Mouse (Mus musculus): ENCODE results near the gene Cdc34.
A peak's percentile ranks its signal among the peaks of the same experiment; 100 is the strongest.

The Cdc34 gene

DNA sequence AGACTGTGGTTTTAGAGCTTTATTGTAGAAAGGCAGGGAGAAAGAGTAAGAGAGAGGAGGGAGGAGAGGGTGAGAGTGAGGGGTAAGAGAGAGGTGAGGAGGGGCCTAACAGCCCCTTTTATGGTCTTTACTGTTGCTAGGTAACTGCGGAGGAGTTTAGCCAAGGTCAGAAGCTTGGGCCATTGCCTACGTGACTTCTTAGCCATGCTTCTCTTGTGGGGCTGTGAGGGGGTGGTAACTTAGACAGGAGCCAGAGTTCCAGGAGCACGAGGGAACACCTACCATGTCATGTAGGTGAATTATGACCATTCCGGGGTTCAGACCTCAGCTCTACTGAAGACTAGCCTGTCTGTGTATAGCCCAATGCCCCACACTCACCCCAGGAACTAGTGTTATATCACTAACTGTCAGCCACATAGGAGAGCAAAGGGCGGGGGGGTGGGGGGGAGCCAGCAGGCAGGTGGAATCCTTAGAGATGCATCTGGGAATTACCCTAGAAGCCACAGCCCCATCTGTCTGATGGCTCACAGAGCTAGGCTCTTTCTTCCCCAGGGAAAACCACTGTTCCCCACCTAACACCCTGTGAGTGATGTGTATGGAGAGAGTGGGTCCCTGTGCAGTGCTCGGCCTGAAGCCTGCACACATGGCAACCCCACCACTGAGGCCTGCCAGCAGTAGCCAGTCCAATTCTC, 10.5 kb upstream of the Cdc34 start:
- peak; percentile 35 for DNase-seq

DNA sequence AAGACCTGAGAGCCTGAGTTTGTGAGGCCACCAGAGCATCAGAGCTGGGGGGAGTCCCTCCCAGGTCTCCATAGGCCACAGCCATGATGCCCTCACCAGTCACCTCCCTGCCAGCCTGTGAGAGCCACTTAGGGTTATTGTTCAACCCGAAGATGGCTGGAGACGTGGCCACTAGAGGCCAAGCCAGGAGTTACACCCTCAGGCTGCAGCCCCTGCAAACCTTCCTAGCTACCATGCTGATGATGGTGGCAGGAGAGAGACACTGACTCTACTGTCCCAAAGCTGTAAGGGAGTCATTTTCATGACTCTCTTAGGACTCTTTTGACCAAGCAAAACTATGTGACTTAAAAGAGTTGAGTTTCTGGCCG, 9.9 kb upstream of the Cdc34 start:
- peak; percentile 39 for DNase-seq

DNA sequence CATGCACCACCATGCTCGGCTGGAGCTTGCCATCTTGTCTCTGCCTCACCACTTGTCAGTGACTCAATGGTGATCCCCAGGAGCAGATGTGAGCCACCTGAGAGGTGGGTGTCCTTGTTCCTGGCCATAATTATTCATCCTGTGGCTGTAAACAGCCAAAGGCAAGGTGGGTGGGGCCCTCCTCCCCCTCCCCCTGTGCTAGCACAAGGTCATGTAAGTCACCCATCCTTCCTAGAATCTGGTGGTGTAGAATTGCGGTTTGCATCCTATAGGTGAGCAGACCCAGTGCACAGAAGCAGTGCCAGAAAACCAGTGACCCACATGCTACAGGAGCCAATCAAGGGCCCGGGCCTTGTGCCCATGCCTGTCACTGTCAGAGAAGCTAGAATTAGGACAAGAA, 8.9 kb upstream of the Cdc34 start:
- DNase-seq = peak; percentile 47

DNA sequence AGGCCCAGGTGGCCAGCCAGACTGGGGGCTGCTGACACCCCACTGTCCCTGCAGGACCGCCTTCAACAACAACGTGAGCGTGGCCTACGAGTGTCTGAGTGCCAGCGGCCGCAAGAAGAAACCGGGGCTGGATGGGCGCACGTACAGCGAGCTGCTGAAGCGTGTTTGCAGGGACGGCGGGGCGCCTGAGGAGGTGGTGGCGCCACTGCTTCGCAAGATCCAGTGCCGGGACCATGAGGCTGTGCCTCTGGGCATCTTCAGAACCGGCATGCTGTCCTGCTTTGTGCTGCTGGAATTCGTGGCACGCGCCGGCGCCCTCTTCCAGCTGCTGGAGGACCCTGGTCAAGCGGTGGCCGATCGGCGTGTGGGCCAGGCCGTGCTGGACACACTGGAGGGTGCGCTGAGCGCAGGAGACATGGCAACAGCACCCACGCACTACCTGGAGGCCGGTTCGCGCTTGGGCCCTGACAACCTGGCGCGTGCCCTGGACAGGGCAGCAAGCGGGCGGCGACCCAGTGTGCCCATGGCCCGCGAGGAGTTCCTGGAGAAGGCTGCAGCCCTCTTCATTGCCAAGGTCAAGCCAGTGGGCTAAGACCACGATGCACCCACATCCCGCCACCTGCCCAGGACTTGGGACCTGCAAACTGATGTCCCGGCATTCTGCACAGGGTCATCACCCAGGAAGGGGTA, 6.5 kb upstream of the Cdc34 start:
- DNase-seq = peak; percentile 35

DNA sequence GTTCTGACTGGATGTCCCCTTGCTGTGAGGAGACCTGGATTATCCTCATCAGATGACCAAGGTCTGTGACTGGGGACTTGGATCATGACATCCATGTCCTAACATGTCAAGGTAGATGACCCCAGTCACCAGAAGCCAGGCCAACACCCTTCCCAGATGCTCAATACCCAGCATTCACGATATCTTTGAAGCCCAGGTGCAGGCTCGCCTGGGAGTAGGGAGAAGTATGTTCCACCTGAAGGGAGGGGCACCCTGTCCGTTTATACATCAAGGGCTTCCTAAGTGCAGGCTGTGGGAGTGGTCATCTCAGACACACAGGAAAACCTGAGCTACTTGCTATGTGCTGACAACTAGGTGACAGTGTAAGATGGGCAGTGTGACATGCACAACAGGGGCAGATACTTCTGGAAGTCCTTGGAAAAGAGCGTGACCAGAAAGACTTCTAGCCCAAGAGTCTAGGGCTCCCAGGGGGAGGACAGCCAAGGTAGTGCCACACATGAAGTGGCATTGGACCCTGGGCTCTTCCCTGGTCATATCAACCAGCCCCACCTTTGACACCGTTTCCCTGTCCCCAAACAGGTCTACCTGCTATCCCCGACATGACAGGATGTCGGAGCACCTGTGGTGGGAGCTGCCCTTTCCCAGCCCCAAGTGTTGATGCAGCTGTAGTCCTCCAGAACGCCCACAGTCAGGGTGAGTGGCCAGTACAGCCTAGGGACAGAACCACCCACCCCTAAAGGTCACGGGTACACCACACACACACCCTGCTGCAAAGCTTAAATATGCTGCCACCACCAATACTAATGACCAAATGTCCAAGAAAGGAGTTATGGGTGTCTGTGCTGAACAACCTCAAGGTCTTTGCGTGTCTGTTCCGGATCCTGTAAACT, 1.1 kb upstream of the Cdc34 start:
- peak; percentile 80 for DNase-seq

DNA sequence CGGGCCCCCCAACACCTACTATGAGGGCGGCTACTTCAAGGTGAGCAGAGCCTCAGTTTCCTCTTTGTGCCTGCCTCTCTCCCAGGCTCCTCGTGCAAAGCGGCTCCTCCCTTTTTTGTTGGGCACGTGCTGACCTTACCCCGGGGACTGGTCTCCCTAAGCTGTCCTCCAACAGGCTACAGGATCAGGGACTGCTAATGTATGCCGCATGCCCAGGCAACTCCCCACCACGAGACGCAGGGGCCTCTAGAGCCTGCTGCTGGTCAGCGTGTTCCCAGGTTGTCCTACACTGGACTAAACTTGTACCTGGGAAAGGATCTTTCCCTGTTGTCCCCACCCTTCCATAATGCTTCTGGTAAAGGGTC, 538 bp downstream of the Cdc34 start:
- DNase-seq = peak; percentile 79

DNA sequence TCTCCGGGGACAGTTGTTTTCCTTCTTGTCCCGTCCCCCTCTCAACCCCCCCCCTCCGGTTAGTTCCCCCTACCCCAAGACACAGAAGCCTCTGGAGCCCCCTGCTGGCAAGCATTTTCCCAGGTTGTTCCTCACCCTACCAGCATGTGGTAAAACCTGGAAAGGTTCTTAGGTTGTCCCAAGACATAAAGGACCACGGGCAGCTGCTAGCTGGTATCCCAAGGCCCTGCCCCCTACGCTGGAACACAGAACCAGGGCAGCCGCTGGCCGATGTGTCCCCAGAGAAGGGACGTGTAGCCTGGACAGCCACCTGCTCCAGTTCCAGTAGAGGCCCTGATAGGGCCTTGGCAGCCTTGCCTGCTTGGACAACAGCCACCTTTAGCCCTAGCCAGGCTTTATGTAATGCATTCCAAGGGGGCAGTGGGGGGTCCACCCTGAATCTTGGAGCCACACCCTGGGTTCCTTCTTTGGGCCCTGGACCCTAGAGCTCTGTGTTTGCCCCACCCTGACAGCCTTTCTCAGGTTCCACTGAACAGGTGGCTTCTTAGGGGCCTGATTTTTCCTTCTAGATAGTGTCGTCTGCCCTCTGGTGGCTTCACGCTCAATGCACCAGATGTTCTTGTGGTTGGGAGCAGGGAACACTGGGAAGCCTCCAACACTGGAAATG, 1.1 kb downstream of the Cdc34 start:
- peak; percentile 82 for DNase-seq

DNA sequence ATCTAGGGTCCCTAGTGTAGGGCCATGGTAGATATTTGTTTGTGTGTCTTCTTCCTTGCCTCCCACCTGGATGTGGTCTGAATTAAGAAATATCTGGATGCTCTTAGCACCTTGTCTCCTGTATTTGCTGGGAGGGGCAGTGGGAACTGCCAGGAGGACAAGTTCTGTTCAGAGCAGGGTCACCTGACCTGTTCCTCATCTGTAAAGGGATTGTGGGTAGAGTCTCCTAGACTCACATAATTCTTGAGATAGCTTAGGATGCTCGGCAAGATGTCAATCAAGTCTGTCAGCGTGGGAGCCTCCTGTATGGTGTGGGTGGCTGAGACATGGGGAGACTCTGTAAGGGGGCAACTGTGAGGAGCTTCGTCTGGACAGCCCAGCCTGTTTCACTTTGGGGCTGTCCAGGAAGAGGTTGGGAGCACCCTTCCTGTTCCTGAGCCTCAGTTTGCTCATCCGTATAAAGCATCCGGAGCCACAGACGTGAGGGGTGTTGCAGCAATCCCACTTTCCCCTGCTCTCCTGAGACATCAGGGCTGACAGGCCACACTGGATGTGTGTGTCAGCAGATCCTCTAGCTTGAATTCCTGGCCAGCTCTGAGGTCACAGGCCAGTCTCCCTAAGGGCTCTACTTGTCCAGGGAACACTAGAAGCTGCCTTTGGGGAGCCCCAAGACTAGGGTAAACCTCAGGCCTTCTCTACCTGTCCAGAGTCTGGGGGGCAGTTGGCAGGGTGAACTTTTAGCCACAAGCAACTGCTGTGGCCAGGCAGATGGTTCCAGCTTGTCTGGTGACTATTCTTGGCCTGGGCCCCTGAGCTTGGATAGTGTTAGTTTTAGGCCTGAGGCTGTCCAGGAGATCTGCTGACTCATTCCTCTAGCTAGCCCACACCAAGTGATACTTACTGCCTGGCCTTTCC, 2.0 kb downstream of the Cdc34 start:
- peak; percentile 51 for DNase-seq

DNA sequence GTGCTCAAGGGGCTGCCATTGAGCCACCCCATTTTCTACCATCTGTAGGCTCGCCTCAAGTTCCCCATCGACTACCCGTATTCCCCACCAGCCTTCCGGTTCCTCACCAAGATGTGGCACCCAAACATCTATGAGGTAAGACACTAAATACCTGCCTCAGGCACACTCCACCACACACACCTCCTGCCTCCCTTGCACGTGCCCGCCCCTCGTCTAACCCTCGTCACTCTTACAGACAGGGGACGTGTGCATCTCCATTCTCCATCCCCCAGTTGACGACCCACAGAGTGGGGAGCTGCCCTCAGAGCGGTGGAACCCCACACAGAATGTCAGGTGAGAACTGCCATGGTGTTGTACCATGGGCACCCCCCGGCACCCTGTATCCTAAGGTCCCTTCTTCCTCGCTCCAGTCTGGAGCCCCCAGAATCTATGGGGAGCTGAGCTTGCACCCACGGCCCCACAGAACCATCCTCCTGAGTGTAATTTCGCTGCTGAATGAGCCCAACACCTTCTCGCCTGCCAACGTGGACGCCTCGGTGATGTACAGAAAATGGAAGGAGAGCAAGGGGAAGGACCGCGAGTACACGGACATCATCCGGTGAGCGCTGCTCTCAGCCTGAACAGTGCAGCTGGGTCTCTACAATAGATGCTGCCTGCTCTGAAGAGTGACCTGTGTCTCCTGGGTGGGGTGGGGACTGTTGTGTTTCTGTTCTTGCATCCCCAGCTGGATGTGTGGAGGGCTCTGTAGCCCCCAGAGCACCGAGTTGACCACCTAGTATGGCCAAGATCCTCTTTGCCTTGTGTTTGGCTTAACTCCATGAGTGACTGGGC, 3.0 kb downstream of the Cdc34 start:
- no peak for DNase-seq

DNA sequence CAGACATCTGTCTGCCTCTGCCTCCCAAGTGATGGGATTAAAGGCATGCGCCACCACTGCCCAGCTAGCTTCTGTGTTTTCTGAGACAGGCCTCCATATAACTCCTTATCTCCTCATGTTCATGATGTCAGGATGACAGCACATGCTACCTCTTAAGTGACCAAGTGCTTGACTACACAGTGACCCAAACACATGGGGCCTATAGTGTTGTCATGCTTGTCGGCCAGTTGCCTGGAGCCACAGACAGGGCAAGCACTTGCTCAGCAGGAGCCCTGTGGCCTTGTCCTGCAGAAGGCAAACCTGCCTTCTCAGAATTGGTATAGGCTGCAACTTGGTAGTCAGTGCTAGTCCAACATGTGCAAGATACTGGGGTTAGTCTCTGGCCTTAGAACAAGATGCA, 4.2 kb downstream of the Cdc34 start:
- DNase-seq = no peak

DNA sequence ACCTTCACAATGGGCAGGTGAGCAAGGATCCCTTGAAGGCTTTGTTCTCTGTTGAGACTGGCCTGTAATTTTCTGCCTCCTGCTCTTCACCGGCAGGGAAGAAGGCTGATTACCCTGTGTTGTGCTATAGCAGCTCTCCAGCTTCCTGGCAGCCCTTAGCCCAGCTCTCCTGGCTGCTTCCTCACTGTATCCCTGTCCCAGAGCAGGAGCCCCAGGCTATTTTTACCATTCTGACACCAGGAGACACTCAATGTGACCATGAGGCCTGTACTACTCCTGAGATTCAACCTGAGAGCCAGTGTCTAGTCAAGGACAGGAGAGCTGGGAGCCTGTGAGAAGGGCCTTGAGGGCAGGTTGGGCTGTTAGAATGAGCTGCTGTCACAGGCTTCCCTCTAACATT, 4.7 kb downstream of the Cdc34 start:
- DNase-seq = no peak

DNA sequence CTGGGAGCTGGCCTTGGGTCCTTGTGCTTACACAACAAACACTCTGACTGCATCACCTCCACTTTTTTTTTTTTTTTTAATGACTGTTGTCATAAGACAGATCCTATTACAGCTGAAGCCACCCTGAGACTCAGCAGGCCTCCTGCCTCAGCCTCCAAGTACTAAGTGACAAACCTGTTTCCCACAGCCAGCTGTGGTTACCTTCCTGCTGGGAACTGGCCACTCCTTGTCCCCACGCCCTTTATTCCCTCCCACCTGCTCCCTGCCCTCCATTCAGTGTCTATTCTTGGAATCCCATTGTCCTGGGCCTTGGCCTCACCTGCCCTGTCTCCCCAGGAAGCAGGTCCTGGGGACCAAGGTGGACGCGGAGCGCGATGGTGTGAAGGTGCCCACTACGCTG, 5.5 kb downstream of the Cdc34 start:
- no peak for DNase-seq

DNA sequence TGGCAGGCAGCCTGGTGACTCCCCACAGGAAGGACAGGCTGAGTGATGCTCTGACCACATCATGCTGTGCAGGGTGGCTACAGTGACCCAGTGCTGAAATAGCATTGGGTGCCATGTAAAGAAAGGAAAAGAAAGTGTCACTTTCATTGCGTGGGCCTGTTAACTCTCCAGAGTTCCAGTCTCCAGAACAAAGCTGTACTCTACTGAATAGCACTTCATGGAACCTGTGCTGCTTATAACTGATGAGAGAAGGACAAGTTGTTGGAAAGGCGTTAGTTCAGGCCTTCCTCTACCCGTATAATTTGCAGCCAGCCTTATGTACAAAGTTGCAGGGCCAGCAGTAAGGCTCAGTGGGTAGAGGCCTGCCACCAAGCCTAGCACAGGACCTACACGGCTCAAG, 6.7 kb downstream of the Cdc34 start, which contains the start of gene Gzmm:
Gene Gzmm, plus strand, starts transcription at position 301 of the 400 bp plus-strand sequence.
- DNase-seq = no peak

DNA sequence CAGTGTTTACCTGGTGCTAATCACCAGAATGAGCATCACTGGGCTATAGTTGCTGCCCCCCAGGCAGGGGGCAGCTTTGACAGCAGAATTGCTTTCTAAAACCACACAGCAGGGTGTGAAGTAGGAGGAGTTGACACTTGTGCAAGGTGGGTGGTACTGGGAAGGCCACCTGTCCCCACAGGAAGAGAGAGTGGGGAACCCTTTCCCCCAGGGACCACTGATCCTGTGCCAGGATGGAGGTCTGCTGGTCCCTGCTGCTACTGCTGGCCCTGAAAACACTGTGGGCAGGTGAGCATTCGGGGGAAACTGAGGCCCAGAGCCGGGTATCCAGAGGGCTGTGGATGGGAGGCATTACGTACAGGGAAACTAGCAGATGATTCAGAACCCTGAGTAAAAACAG, 7.2 kb downstream of the Cdc34 start:
- peak; percentile 38 for DNase-seq

DNA sequence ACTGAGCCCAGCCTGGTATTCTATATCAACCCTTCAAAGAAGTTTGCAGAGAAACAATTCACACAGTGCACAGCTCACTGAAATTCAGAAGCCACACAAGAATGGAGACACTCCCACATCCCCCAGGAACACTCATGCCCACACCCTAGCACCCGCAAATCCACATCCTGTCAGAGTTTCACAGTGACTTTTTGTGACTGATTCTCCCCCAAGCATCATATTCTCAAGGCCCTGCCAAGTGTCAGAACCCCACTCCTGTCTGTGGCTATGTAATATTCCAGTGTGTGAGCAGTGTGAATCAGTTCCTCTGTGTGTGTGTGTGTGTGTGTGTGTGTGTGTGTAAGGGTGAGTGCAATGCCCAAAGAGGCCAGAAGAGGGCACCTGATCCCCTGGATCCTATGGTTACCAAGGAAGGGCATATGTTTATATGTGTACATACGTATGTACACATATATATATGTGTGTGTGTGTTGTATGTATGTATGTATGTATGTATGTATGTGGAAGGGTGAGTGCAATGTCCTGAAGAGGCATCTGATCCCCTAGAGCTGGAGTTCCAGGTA, 10.1 kb downstream of the Cdc34 start:
- peak; percentile 24 for DNase-seq

DNA sequence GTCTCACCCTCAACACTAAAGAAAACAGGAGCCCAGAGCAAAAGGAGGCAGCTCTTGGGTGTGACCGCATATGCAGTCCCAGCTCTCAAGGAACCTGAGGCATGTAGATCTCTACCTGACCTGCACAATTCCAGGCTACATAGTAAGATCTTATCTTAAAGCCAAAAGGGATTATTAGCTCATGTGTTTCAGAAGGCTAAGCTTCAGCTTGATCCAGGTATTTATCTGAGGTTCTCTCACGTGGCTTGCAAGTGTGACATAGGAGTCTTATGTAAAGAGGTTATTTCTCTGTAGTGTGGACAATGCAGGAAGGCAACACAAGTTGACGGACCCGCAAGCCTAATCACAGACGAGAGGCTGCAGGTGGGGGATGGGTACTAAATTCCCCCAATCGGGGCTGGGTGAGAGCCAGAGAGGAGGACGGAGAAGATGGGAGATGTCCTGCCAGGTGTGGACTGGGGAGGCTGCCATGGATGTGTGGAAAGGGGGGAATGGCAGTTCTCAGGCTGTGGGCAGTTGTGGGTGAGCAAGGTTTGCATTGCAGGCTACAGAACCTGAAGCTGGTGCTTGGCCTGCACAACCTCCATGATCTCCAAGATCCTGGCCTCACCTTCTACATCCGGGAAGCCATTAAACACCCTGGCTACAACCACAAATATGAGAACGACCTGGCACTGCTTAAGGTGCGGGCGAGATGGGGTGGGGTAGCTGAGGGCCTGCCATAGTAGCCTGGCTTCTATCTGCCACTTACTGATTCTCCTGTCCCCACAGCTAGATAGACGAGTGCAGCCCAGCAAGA, 11.8 kb downstream of the Cdc34 start:
- peak; percentile 62 for DNase-seq

DNA sequence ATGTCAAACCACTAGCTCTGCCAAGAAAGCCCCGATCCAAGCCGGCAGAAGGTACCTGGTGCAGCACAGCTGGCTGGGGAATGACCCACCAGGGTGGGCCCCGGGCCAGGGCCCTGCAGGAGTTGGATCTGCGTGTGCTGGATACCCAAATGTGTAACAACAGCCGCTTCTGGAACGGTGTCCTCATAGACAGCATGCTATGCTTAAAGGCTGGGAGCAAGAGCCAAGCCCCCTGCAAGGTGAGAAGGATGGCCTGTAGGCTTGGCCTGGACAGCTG, 12.3 kb downstream of the Cdc34 start:
- no peak for DNase-seq

DNA sequence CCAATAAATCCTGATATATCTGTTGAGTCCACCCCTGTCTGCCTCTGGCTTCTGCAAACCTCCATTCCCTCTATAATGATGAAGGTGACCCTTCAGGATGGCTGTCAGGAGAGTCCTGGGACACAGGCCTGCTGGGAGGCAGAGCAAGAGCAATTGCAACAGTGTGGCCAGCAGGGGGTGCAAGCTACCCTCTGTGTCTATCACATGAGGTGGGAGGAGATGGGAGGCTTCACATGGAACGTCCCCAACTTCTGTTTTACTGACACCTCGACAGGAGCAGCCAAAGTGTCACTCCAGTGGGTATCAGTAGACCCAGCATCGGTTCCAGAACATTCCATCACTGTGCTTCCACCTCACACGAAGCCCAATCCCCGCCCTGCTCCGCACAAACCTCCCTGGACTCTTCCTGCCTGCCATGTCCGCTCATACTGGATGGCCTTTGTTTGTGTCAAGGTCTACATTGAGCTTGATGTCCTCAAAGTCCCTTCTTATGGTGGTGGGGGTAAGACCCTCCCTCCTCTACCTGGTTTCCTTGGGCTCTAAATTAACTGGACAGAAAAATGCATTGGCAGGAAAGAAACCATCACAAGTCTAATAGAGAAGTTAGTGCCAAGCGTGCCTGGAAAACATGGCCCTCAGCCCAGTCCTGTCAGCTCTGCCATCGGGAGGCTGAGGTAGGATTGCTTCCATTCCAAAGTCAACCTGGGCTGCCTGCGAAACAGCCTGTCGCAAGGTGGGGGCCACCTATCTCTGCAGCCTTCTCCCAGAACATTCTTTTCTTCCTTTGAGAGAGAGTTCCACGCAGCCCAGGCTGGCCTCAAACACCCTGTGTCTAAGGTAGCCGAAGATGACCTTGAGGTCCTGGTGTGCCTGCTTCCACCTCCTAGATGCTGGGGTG, 13.5 kb downstream of the Cdc34 start:
- DNase-seq = peak; percentile 84

DNA sequence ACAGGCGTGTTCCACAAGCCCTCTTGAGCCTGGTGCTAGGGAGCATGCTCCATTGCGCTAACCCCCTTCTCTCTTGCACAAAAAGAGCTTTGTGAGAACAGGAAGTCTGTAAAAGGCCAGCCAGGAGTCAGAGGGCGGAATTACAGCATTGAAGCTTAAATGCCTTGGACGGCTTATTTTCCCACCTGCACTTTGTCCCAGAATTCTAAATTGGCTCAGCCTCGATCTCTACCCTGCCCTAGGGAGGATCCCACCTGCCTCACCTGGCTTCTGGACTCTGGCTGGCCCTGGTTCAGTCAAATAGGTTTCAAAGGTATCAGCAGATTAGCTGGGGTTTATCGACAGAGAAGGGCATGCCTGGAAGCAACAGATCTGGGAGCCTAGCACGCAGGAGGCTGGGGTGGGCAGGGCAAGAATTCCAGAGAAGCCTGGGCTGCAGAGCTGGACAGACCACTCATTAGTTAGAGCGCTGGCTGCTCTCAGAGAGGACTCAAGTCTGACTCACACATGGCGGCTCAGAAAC, 14.2 kb downstream of the Cdc34 start:
- DNase-seq = no peak
